Mouse (Mus musculus): ENCODE measurements around the gene Lin9. TPM values are rescaled to one million over a fixed set of nuclear protein-coding genes. Genes with fewer than 3 reads are reported as not detected.

The Lin9 gene
- polyA plus RNA-seq, 1 experiment, result 14.3 TPM

DNA sequence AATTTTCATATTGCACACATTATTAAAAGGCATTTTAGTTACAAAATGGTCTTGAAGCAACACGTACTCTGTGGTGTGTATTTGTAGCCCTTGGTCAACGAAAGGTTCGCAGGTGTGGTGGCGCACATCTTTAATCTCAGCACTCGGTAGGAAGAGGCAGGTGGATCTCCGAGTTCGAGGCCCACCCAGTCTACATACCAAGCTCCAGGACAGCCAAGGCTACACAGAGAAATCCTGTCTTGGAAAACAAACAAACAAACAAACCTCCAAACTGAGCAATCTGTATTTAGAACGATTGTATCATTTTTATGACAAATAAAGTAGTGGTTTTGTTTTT lies 1.2 kb downstream of the Lin9 start:
- WGBS, result 44% methylated on average over 8 of the region's 8 CpGs
- TF ChIP-seq POLR2A (IDR thresholded peaks at IDR 0.05; ENCODE audit: borderline replicate concordance, control insufficient read depth, low read depth, low read length) (no peak), CTCF (IDR thresholded peaks at IDR 0.05; ENCODE audit: control insufficient read depth, insufficient read depth, low read length) (no peak)
- H3K4me3 ChIP-seq (replicated peaks; ENCODE audit: control insufficient read depth, low read depth, low read length), result peak overlapping the region; percentile 85
- H3K27ac ChIP-seq (ENCODE audit: control insufficient read depth, insufficient read depth, low read depth, low read length, poor library complexity), result no peak overlapping the region
- peaks cover 1% of the 10 kb centered on the region; the same call in 1 of the 2 replicates for H3K4me1 ChIP-seq (ENCODE audit: control insufficient read depth, insufficient read depth, low read length)

- Histone ChIP-seq H3K4me1 (ENCODE audit: control insufficient read depth, insufficient read depth, low read length) (no peaks in the 10 kb centered on the region), H3K27ac (ENCODE audit: control insufficient read depth, insufficient read depth, low read depth, low read length, poor library complexity) (no peak overlapping the region), H3K4me3 (replicated peaks; ENCODE audit: control insufficient read depth, low read depth, low read length) (no peak overlapping the region)
- WGBS, result 88% methylated on average over 7 of the region's 7 CpGs
- no peak for TF ChIP-seq CTCF (IDR thresholded peaks at IDR 0.05; ENCODE audit: control insufficient read depth, insufficient read depth, low read length)
- no peak for TF ChIP-seq POLR2A (IDR thresholded peaks at IDR 0.05; ENCODE audit: borderline replicate concordance, control insufficient read depth, low read depth, low read length)
These were observed 50.3 kb downstream of the Lin9 start for GRCm38 (mm10) chr1:180691284-180691683.

GRCm38 (mm10) chr1:180696626-180697352 lies 55.8 kb downstream of the Lin9 start, which contains the start of gene Mixl1:
TSS of gene Mixl1 (minus strand) at chr1:180697034.
- TF ChIP-seq CTCF (IDR thresholded peaks at IDR 0.05; ENCODE audit: control insufficient read depth, insufficient read depth, low read length) (no peak), POLR2A (IDR thresholded peaks at IDR 0.05; ENCODE audit: borderline replicate concordance, control insufficient read depth, low read depth, low read length) (no peak)
- Histone ChIP-seq H3K4me1 (ENCODE audit: control insufficient read depth, insufficient read depth, low read length) (no peaks in the 10 kb centered on the region), H3K27ac (ENCODE audit: control insufficient read depth, insufficient read depth, low read depth, low read length, poor library complexity) (no peak within 1 kb of the TSS), H3K4me3 (replicated peaks; ENCODE audit: control insufficient read depth, low read depth, low read length) (no peak within 1 kb of the TSS)
- 4% methylated on average over 78 of the region's 79 CpGs for WGBS

DNA sequence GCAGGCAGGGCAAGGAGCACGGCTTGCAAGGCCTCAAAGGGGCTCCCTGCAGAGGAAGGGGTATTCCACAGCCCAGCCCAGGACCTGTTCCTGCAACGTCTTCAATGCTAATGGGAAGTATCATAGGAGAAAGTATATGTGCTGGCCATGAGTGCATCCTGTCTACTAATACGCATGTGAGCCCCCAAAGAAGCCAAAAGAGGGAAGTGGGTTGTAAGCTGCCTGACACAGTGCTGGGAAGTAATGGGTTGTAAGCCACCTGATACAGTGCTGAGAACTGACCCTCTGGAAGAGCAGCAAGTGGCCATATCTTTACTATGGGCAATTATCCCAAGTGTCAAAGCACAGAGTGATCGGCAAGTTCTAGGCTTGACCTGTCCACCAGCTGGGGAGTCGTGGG lies 57.1 kb downstream of the Lin9 start:
- Histone ChIP-seq H3K27ac (ENCODE audit: control insufficient read depth, insufficient read depth, low read depth, low read length, poor library complexity) (no peak overlapping the region), H3K4me1 (ENCODE audit: control insufficient read depth, insufficient read depth, low read length) (no peaks in the 10 kb centered on the region), H3K4me3 (replicated peaks; ENCODE audit: control insufficient read depth, low read depth, low read length) (no peak overlapping the region)
- TF ChIP-seq CTCF (IDR thresholded peaks at IDR 0.05; ENCODE audit: control insufficient read depth, insufficient read depth, low read length), result no peak
- WGBS, result 30% methylated on average over 5 of the region's 5 CpGs

GRCm38 (mm10) chr1:180703400-180703799 lies 62.5 kb downstream of the Lin9 start:
- H3K4me1 ChIP-seq (ENCODE audit: control insufficient read depth, insufficient read depth, low read length), result no peaks in the 10 kb centered on the region
- TF ChIP-seq CTCF (IDR thresholded peaks at IDR 0.05; ENCODE audit: control insufficient read depth, insufficient read depth, low read length) (no peak), POLR2A (IDR thresholded peaks at IDR 0.05; ENCODE audit: borderline replicate concordance, control insufficient read depth, low read depth, low read length) (no peak)
- no peak overlapping the region for H3K27ac ChIP-seq (ENCODE audit: control insufficient read depth, insufficient read depth, low read depth, low read length, poor library complexity)
- H3K4me3 ChIP-seq (replicated peaks; ENCODE audit: control insufficient read depth, low read depth, low read length), result no peak overlapping the region
- 52% methylated on average over 6 of the region's 6 CpGs for WGBS

GRCm38 (mm10) chr1:180707368-180707767 lies 66.4 kb downstream of the Lin9 start:
- WGBS, result 12% methylated on average over 3 of the region's 3 CpGs
- H3K4me3 ChIP-seq (replicated peaks; ENCODE audit: control insufficient read depth, low read depth, low read length), result no peak overlapping the region
- no peak for TF ChIP-seq CTCF (IDR thresholded peaks at IDR 0.05; ENCODE audit: control insufficient read depth, insufficient read depth, low read length)
- no peak for TF ChIP-seq POLR2A (IDR thresholded peaks at IDR 0.05; ENCODE audit: borderline replicate concordance, control insufficient read depth, low read depth, low read length)
- H3K27ac ChIP-seq (ENCODE audit: control insufficient read depth, insufficient read depth, low read depth, low read length, poor library complexity), result no peak overlapping the region
- no peaks in the 10 kb centered on the region for H3K4me1 ChIP-seq (ENCODE audit: control insufficient read depth, insufficient read depth, low read length)

DNA sequence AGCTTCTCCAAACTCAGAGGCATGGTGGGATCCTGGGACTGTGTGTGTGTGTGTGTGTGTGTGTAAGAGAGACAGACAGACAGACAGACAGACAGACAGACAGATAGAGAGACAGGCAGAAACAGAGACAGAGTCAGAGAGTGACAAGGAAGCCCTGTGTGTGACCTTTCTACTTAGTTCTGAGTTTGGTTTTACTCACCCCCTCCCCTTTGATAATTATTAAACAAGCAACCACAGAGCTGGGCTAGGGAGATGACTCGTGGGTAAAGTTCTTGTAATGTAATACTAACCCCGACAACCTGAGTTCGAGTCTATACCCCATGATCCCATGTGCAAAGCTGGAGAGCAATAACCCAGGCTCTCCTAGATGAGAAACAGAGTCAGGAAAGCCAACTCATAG lies 66.9 kb downstream of the Lin9 start:
- Histone ChIP-seq H3K27ac (ENCODE audit: control insufficient read depth, insufficient read depth, low read depth, low read length, poor library complexity) (no peak overlapping the region), H3K4me1 (ENCODE audit: control insufficient read depth, insufficient read depth, low read length) (no peaks in the 10 kb centered on the region), H3K4me3 (replicated peaks; ENCODE audit: control insufficient read depth, low read depth, low read length) (no peak overlapping the region)
- no peak for TF ChIP-seq POLR2A (IDR thresholded peaks at IDR 0.05; ENCODE audit: borderline replicate concordance, control insufficient read depth, low read depth, low read length)
- no peak for TF ChIP-seq CTCF (IDR thresholded peaks at IDR 0.05; ENCODE audit: control insufficient read depth, insufficient read depth, low read length)
- 60% methylated on average over 3 of the region's 3 CpGs for WGBS

GRCm38 (mm10) chr1:180708935-180709776 lies 68.2 kb downstream of the Lin9 start:
- Histone ChIP-seq H3K4me1 (ENCODE audit: control insufficient read depth, insufficient read depth, low read length) (no peaks in the 10 kb centered on the region), H3K4me3 (replicated peaks; ENCODE audit: control insufficient read depth, low read depth, low read length) (no peak overlapping the region), H3K27ac (ENCODE audit: control insufficient read depth, insufficient read depth, low read depth, low read length, poor library complexity) (no peak overlapping the region)
- WGBS, result 67% methylated on average over 14 of the region's 14 CpGs
- TF ChIP-seq CTCF (IDR thresholded peaks at IDR 0.05; ENCODE audit: control insufficient read depth, insufficient read depth, low read length) (no peak), POLR2A (IDR thresholded peaks at IDR 0.05; ENCODE audit: borderline replicate concordance, control insufficient read depth, low read depth, low read length) (no peak)

Measured in bone marrow, adult 2 months (tissue).